Mouse (Mus musculus) liver, postnatal 0 days (tissue): ENCODE measurements at regions not wholly inside any gene's neighbourhood (a gene's known extent, or its start where the extent isn't known, plus 50 kb on each side); places are given as distances from the start of the nearest gene placed in this dataset.

Source experiments
- ATAC-seq: fragments of 200-750 bp; cut with Nextera tagmentation; 2 replicates; pipeline ENCODE4 v1.8.0; 2017; ENCODE audit warnings: mild to moderate bottlenecking, moderate library complexity
- DNase-seq: peaks from one replicate; pipeline ENCODE4 v3.0.0-alpha.2; 2016
- H3K27ac ChIP-seq: fragments of 300-500 bp; sonication (generic); 2 replicates; pipeline ENCODE4 v1.5.1; 2014; ENCODE audit warnings: antibody characterized with exemption, moderate library complexity, mild to moderate bottlenecking, low read depth
- H3K27me3 ChIP-seq: fragments of 300-500 bp; sonication (generic); 2 replicates; pipeline ENCODE4 v1.6.1; 2014; ENCODE audit warnings: low read length, control low read depth, mixed read lengths; ENCODE audit not compliant: insufficient read depth
- H3K36me3 ChIP-seq: fragments of 300-500 bp; sonication (generic); replicated peaks from 2 replicates; pipeline ENCODE4 v1.6.1; 2014; ENCODE audit warnings: mild to moderate bottlenecking, control low read depth, low read length, moderate library complexity, mixed read lengths; ENCODE audit not compliant: insufficient read depth
- H3K4me1 ChIP-seq: fragments of 300-500 bp; sonication (generic); 2 replicates; pipeline ENCODE4 v1.6.1; 2014; ENCODE audit warnings: antibody characterized with exemption, mild to moderate bottlenecking, control low read depth; ENCODE audit not compliant: insufficient read depth
- H3K4me2 ChIP-seq: fragments of 300-500 bp; sonication (generic); 2 replicates; pipeline ENCODE4 v1.6.1; 2014; ENCODE audit warnings: low read depth, mild to moderate bottlenecking, low read length, moderate library complexity, mixed read lengths
- H3K4me3 ChIP-seq: fragments of 300-500 bp; sonication (generic); 2 replicates; pipeline ENCODE4 v1.5.1; 2014; ENCODE audit warnings: low read depth, low read length
- H3K9ac ChIP-seq: fragments of 300-500 bp; sonication (generic); replicated peaks from 2 replicates; pipeline ENCODE4 v1.6.1; 2014; ENCODE audit warnings: mild to moderate bottlenecking, moderate library complexity
- H3K9me3 ChIP-seq: fragments of 300-500 bp; sonication (generic); 2 replicates; pipeline ENCODE4 v1.6.1; 2016; ENCODE audit warnings: mild to moderate bottlenecking, control low read depth, low read length, mixed read lengths
- CTCF ChIP-seq: sonication (generic); IDR thresholded peaks from 2 replicates; pipeline ENCODE4 v1.5.1; 2016; ENCODE audit warnings: antibody characterized with exemption, low read depth
- EP300 ChIP-seq: IDR thresholded peaks from 2 replicates; pipeline ENCODE4 v1.6.1; 2016; ENCODE audit warnings: antibody characterized with exemption, low read depth, mild to moderate bottlenecking
- WGBS: fragments of 180-500 bp; shearing (Covaris S2); extraction: QIAGEN DNeasy Blood & Tissue Kit; methylation state at CpG from one replicate; pipeline ENCODE4 v1.1.7; 2014; ENCODE audit not compliant: insufficient replicate concordance; 5-methylcytosine and 5-hydroxymethylcytosine counted together

- DNase-seq: no peak
- Histone ChIP-seq H3K9ac (no peak overlapping the region), H3K4me3 (no peak overlapping the region), H3K36me3 (no peaks in the 10 kb centered on the region), H3K4me2 (no peak overlapping the region), H3K27ac (no peak overlapping the region), H3K9me3 (no peaks in the 10 kb centered on the region), H3K27me3 (no peaks in the 10 kb centered on the region), H3K4me1 (no peaks in the 10 kb centered on the region)
- 71% methylated on average over 6 of the region's 6 CpGs for WGBS
- TF ChIP-seq CTCF (no peak), EP300 (no peak)
- ATAC-seq: no peak
Observed at GRCm38 (mm10) chr19:49741239-49741638, 937.2 kb downstream of the Sorcs1 start.

- ATAC-seq (no peak), DNase-seq (no peak)
- no peak overlapping the region for H3K9ac ChIP-seq
- H3K27ac ChIP-seq: no peak overlapping the region
- H3K4me1 ChIP-seq: no peaks in the 10 kb centered on the region
- no peaks in the 10 kb centered on the region for H3K27me3 ChIP-seq
- no peak overlapping the region for H3K4me2 ChIP-seq
- 70% methylated on average over 13 of the region's 13 CpGs for whole genome bisulfite sequencing
- no peak overlapping the region for H3K4me3 ChIP-seq
- no peaks in the 10 kb centered on the region for H3K36me3 ChIP-seq
- no peak for TF ChIP-seq EP300
- TF ChIP-seq CTCF: no peak
- H3K9me3 ChIP-seq: no peaks in the 10 kb centered on the region
Observed at GRCm38 (mm10) chr19:49739483-49740175, 938.8 kb downstream of the Sorcs1 start.

GRCm38 (mm10) chr19:49697659-49698058 is 980.8 kb downstream of the Sorcs1 start:
- DNase-seq (no peak), ATAC-seq (no peak)
- TF ChIP-seq EP300: no peak
- TF ChIP-seq CTCF: no peak
- Histone ChIP-seq H3K9me3 (no peaks in the 10 kb centered on the region), H3K36me3 (no peaks in the 10 kb centered on the region), H3K27me3 (no peaks in the 10 kb centered on the region), H3K4me2 (no peak overlapping the region), H3K4me1 (no peaks in the 10 kb centered on the region), H3K9ac (no peak overlapping the region), H3K27ac (no peak overlapping the region), H3K4me3 (no peak overlapping the region)
- 45% methylated on average over 1 of the region's 1 CpGs for WGBS

- no peak for TF ChIP-seq CTCF
- no peaks in the 10 kb centered on the region for H3K4me1 ChIP-seq
- no peak overlapping the region for H3K9ac ChIP-seq
- H3K4me2 ChIP-seq: no peak overlapping the region
- WGBS: 85% methylated on average over 14 of the region's 15 CpGs
- H3K36me3 ChIP-seq: no peaks in the 10 kb centered on the region
- no peaks in the 10 kb centered on the region for H3K9me3 ChIP-seq
- no peak for ATAC-seq
- peak; percentile 13 for DNase-seq
- H3K4me3 ChIP-seq: no peak overlapping the region
- H3K27me3 ChIP-seq: no peaks in the 10 kb centered on the region
- H3K27ac ChIP-seq: no peak overlapping the region
Observed at GRCm38 (mm10) chr19:49685588-49686281, 992.7 kb downstream of the Sorcs1 start.

- H3K9me3 ChIP-seq: no peaks in the 10 kb centered on the region
- no peak for TF ChIP-seq EP300
- TF ChIP-seq CTCF: no peak
- no peak overlapping the region for H3K27ac ChIP-seq
- ATAC-seq (no peak), DNase-seq (no peak)
- H3K27me3 ChIP-seq: no peaks in the 10 kb centered on the region
- no peaks in the 10 kb centered on the region for H3K36me3 ChIP-seq
- no peak overlapping the region for H3K9ac ChIP-seq
- H3K4me1 ChIP-seq: no peaks in the 10 kb centered on the region
- 76% methylated on average over 3 of the region's 3 CpGs for WGBS
- no peak overlapping the region for H3K4me2 ChIP-seq
- H3K4me3 ChIP-seq: no peak overlapping the region
Observed at GRCm38 (mm10) chr19:49681204-49681603, 997.2 kb downstream of the Sorcs1 start.

- Histone ChIP-seq H3K27me3 (no peaks in the 10 kb centered on the region), H3K4me1 (no peaks in the 10 kb centered on the region), H3K4me3 (no peak overlapping the region), H3K9ac (no peak overlapping the region), H3K36me3 (no peaks in the 10 kb centered on the region), H3K27ac (no peak overlapping the region), H3K4me2 (no peak overlapping the region), H3K9me3 (no peaks in the 10 kb centered on the region)
- ATAC-seq (no peak), DNase-seq (no peak)
- WGBS: 56% methylated on average over 3 of the region's 3 CpGs
- no peak for TF ChIP-seq EP300
- TF ChIP-seq CTCF: no peak
Observed at GRCm38 (mm10) chr19:49680006-49680405, 998.4 kb downstream of the Sorcs1 start.
